Mouse (Mus musculus) midbrain, embryonic 12.5 days (tissue): ENCODE results near the gene Aar2. TPM values are rescaled to one million over a fixed set of nuclear protein-coding genes. Genes with fewer than 3 reads are reported as not detected.

ENCODE experiments used
- ATAC-seq: fragments of 200-750 bp; cut with Nextera tagmentation; 2 replicates; pipeline ENCODE4 v1.8.0; 2017; ENCODE audit warnings: low read depth, moderate TSS enrichment, moderate library complexity; ENCODE audit not compliant: low FRiP score
- H3K27ac ChIP-seq: fragments of 300-500 bp; sonication (generic); replicated peaks from 2 replicates; pipeline ENCODE4 v1.5.1; 2016; ENCODE audit warnings: mild to moderate bottlenecking
- H3K27me3 ChIP-seq: fragments of 300-500 bp; sonication (generic); 2 replicates; pipeline ENCODE4 v1.6.1; 2016; ENCODE audit warnings: mild to moderate bottlenecking
- H3K36me3 ChIP-seq: fragments of 300-500 bp; sonication (generic); 2 replicates; pipeline ENCODE4 v1.6.1; 2016
- H3K4me1 ChIP-seq: fragments of 300-500 bp; sonication (generic); 2 replicates; pipeline ENCODE4 v1.6.1; 2016
- H3K4me2 ChIP-seq: fragments of 300-500 bp; sonication (generic); replicated peaks from 2 replicates; pipeline ENCODE4 v1.6.1; 2016; ENCODE audit warnings: mild to moderate bottlenecking, moderate library complexity
- H3K4me3 ChIP-seq: fragments of 300-500 bp; sonication (generic); 2 replicates; pipeline ENCODE4 v1.5.1; 2016; ENCODE audit warnings: mild to moderate bottlenecking
- H3K9ac ChIP-seq: fragments of 300-500 bp; sonication (generic); replicated peaks from 2 replicates; pipeline ENCODE4 v1.6.1; 2016; ENCODE audit warnings: mild to moderate bottlenecking, moderate library complexity
- H3K9me3 ChIP-seq: fragments of 300-500 bp; sonication (generic); 2 replicates; pipeline ENCODE4 v1.6.1; 2016; ENCODE audit warnings: mild to moderate bottlenecking
- WGBS: fragments of 180-500 bp; shearing (Covaris S2); methylation state at CpG from one replicate; pipeline ENCODE4 v1.1.7; 2016; 5-methylcytosine and 5-hydroxymethylcytosine counted together
- polyA plus RNA-seq: library from polyadenylated mRNA; unstranded; fragments of >200 nt; fragmentation: Nextera tagmentation; extraction: Ambion mirVana; gene quantifications from 2 replicates; pipeline ENCODE4 v1.2.1, GENCODE M21; 2016

Aar2 gene
- polyA plus RNA-seq, 1 experiment from 2014 or later = 46.0 TPM

- Histone ChIP-seq H3K4me2 (no peak overlapping the region), H3K9me3 (no peaks in the 10 kb centered on the region), H3K4me3 (no peak overlapping the region), H3K4me1 (peaks cover 3% of the 10 kb centered on the region; the same call in 1 of the 2 replicates), H3K9ac (no peak overlapping the region), H3K36me3 (peaks cover 22% of the 10 kb centered on the region), H3K27me3 (no peaks in the 10 kb centered on the region), H3K27ac (no peak overlapping the region)
- no peak for ATAC-seq
- WGBS = 26% methylated on average over 3 of the region's 3 CpGs
Observed at GRCm38 (mm10) chr2:156524078-156524477, 23.3 kb upstream of the Aar2 start.

GRCm38 (mm10) chr2:156529726-156530125 is 17.7 kb upstream of the Aar2 start:
- H3K4me2 ChIP-seq = no peak overlapping the region
- no peak overlapping the region for H3K4me3 ChIP-seq
- no peak overlapping the region for H3K27ac ChIP-seq
- no peaks in the 10 kb centered on the region for H3K36me3 ChIP-seq
- H3K27me3 ChIP-seq = no peaks in the 10 kb centered on the region
- WGBS = 65% methylated on average over 2 of the region's 2 CpGs
- ATAC-seq = no peak
- H3K9ac ChIP-seq = no peak overlapping the region
- no peaks in the 10 kb centered on the region for H3K9me3 ChIP-seq
- no peaks in the 10 kb centered on the region for H3K4me1 ChIP-seq

- Histone ChIP-seq H3K27me3 (no peaks in the 10 kb centered on the region), H3K36me3 (no peaks in the 10 kb centered on the region), H3K4me3 (no peak overlapping the region), H3K4me2 (no peak overlapping the region), H3K9me3 (no peaks in the 10 kb centered on the region), H3K27ac (no peak overlapping the region), H3K4me1 (no peaks in the 10 kb centered on the region), H3K9ac (no peak overlapping the region)
- no peak for ATAC-seq
- 70% methylated on average over 2 of the region's 2 CpGs for WGBS
Observed at GRCm38 (mm10) chr2:156533160-156533559, 14.2 kb upstream of the Aar2 start.

- Histone ChIP-seq H3K4me1 (no peaks in the 10 kb centered on the region), H3K27ac (no peak overlapping the region), H3K36me3 (0 out of 2 replicates have a peak, but pooled peaks cover 5% of the 10 kb centered on the region), H3K4me3 (no peak overlapping the region), H3K27me3 (no peaks in the 10 kb centered on the region), H3K4me2 (no peak overlapping the region), H3K9me3 (no peaks in the 10 kb centered on the region), H3K9ac (no peak overlapping the region)
- 84% methylated on average over 7 of the region's 7 CpGs for WGBS
- no peak for ATAC-seq
Observed at GRCm38 (mm10) chr2:156538817-156539555, 8.4 kb upstream of the Aar2 start.

- Histone ChIP-seq H3K27ac (no peak overlapping the region), H3K36me3 (0 out of 2 replicates have a peak, but pooled peaks cover 5% of the 10 kb centered on the region), H3K27me3 (no peaks in the 10 kb centered on the region), H3K4me1 (no peaks in the 10 kb centered on the region), H3K4me3 (no peak overlapping the region), H3K9me3 (no peaks in the 10 kb centered on the region), H3K9ac (no peak overlapping the region), H3K4me2 (no peak overlapping the region)
- ATAC-seq = no peak
- 76% methylated on average over 7 of the region's 7 CpGs for WGBS
Observed at GRCm38 (mm10) chr2:156540991-156541390, 6.4 kb upstream of the Aar2 start.

GRCm38 (mm10) chr2:156542410-156542809 is 5.0 kb upstream of the Aar2 start:
- ATAC-seq = no peak
- H3K9ac ChIP-seq = no peak overlapping the region
- 83% methylated on average over 8 of the region's 8 CpGs for WGBS
- no peak overlapping the region for H3K4me3 ChIP-seq
- 0 out of 2 replicates have a peak, but pooled peaks cover 5% of the 10 kb centered on the region for H3K36me3 ChIP-seq
- no peak overlapping the region for H3K4me2 ChIP-seq
- no peaks in the 10 kb centered on the region for H3K27me3 ChIP-seq
- H3K27ac ChIP-seq = no peak overlapping the region
- no peaks in the 10 kb centered on the region for H3K9me3 ChIP-seq
- H3K4me1 ChIP-seq = peaks cover 4% of the 10 kb centered on the region

- Histone ChIP-seq H3K27ac (no peak overlapping the region), H3K9me3 (no peaks in the 10 kb centered on the region), H3K36me3 (0 out of 2 replicates have a peak, but pooled peaks cover 1% of the 10 kb centered on the region), H3K4me1 (peaks cover 14% of the 10 kb centered on the region), H3K27me3 (no peaks in the 10 kb centered on the region), H3K9ac (no peak overlapping the region), H3K4me3 (no peak overlapping the region), H3K4me2 (no peak overlapping the region)
- ATAC-seq = no peak
- 84% methylated on average over 3 of the region's 3 CpGs for WGBS
Observed at GRCm38 (mm10) chr2:156543804-156544203, 3.6 kb upstream of the Aar2 start.

- Histone ChIP-seq H3K9ac (no peak overlapping the region), H3K4me2 (no peak overlapping the region), H3K27ac (no peak overlapping the region), H3K27me3 (no peaks in the 10 kb centered on the region), H3K36me3 (peaks cover 60% of the 10 kb centered on the region), H3K4me1 (peaks cover 15% of the 10 kb centered on the region), H3K9me3 (no peaks in the 10 kb centered on the region), H3K4me3 (no peak overlapping the region)
- WGBS = 86% methylated on average over 4 of the region's 4 CpGs
- no peak for ATAC-seq
Observed at GRCm38 (mm10) chr2:156552421-156552820, 5.0 kb downstream of the Aar2 start.

GRCm38 (mm10) chr2:156561808-156562207 is 14.4 kb downstream of the Aar2 start:
- 92% methylated on average over 2 of the region's 2 CpGs for WGBS
- ATAC-seq = no peak
- H3K27me3 ChIP-seq = no peaks in the 10 kb centered on the region
- no peak overlapping the region for H3K9ac ChIP-seq
- H3K36me3 ChIP-seq = peaks cover 45% of the 10 kb centered on the region
- H3K4me2 ChIP-seq = no peak overlapping the region
- no peaks in the 10 kb centered on the region for H3K4me1 ChIP-seq
- H3K4me3 ChIP-seq = no peak overlapping the region
- no peaks in the 10 kb centered on the region for H3K9me3 ChIP-seq
- H3K27ac ChIP-seq = no peak overlapping the region

GRCm38 (mm10) chr2:156563557-156563956 is 16.2 kb downstream of the Aar2 start:
- H3K9me3 ChIP-seq = no peaks in the 10 kb centered on the region
- no peak overlapping the region for H3K9ac ChIP-seq
- H3K4me1 ChIP-seq = no peaks in the 10 kb centered on the region
- no peak overlapping the region for H3K4me2 ChIP-seq
- H3K27me3 ChIP-seq = no peaks in the 10 kb centered on the region
- no peak overlapping the region for H3K27ac ChIP-seq
- 90% methylated on average over 5 of the region's 5 CpGs for WGBS
- H3K36me3 ChIP-seq = peaks cover 48% of the 10 kb centered on the region
- no peak for ATAC-seq
- H3K4me3 ChIP-seq = no peak overlapping the region

GRCm38 (mm10) chr2:156566512-156566911 is 19.1 kb downstream of the Aar2 start:
- Histone ChIP-seq H3K9ac (no peak overlapping the region), H3K36me3 (peaks cover 34% of the 10 kb centered on the region), H3K4me1 (no peaks in the 10 kb centered on the region), H3K4me3 (no peak overlapping the region), H3K27ac (no peak overlapping the region), H3K27me3 (no peaks in the 10 kb centered on the region), H3K4me2 (no peak overlapping the region), H3K9me3 (no peaks in the 10 kb centered on the region)
- no peak for ATAC-seq
- WGBS = 97% methylated on average over 2 of the region's 2 CpGs

- Histone ChIP-seq H3K27me3 (no peaks in the 10 kb centered on the region), H3K27ac (no peak overlapping the region), H3K4me2 (no peak overlapping the region), H3K9me3 (no peaks in the 10 kb centered on the region), H3K4me3 (no peak overlapping the region), H3K9ac (no peak overlapping the region), H3K4me1 (no peaks in the 10 kb centered on the region), H3K36me3 (peaks cover 32% of the 10 kb centered on the region)
- ATAC-seq = no peak
- 91% methylated on average over 7 of the region's 7 CpGs for WGBS
Observed at GRCm38 (mm10) chr2:156568647-156569046, 21.3 kb downstream of the Aar2 start.

GRCm38 (mm10) chr2:156569261-156569660 is 21.9 kb downstream of the Aar2 start:
- 88% methylated on average over 3 of the region's 3 CpGs for WGBS

More at GRCm38 (mm10) chr2:156569261-156569660, 21.9 kb downstream of the Aar2 start:
- no peak overlapping the region for H3K27ac ChIP-seq
- no peak overlapping the region for H3K9ac ChIP-seq
- H3K27me3 ChIP-seq = no peaks in the 10 kb centered on the region
- no peak overlapping the region for H3K4me3 ChIP-seq
- ATAC-seq = no peak
- H3K4me2 ChIP-seq = no peak overlapping the region
- H3K4me1 ChIP-seq = no peaks in the 10 kb centered on the region
- peaks cover 32% of the 10 kb centered on the region for H3K36me3 ChIP-seq
- no peaks in the 10 kb centered on the region for H3K9me3 ChIP-seq
